Mouse (Mus musculus) ES-E14 (cell line): ENCODE measurements around the gene Eml4.

Source experiments
- CHD2 ChIP-seq: IDR thresholded peaks from 2 replicates; pipeline ENCODE4 v1.6.1; 2014; ENCODE audit warnings: mild to moderate bottlenecking, low read depth, low read length, inconsistent platforms
- HCFC1 ChIP-seq: IDR thresholded peaks from 2 replicates; pipeline ENCODE4 v1.6.1; 2012; ENCODE audit warnings: low read length, inconsistent platforms, borderline replicate concordance; ENCODE audit not compliant: insufficient read depth
- ZC3H11A ChIP-seq: IDR thresholded peaks from 2 replicates; pipeline ENCODE4 v1.6.1; 2012; ENCODE audit warnings: low read depth, mild to moderate bottlenecking, inconsistent platforms, low read length, borderline replicate concordance
- ZNF384 ChIP-seq: IDR thresholded peaks from 2 replicates; pipeline ENCODE4 v1.6.1; 2012; ENCODE audit warnings: low read depth, low read length, inconsistent platforms

DNA sequence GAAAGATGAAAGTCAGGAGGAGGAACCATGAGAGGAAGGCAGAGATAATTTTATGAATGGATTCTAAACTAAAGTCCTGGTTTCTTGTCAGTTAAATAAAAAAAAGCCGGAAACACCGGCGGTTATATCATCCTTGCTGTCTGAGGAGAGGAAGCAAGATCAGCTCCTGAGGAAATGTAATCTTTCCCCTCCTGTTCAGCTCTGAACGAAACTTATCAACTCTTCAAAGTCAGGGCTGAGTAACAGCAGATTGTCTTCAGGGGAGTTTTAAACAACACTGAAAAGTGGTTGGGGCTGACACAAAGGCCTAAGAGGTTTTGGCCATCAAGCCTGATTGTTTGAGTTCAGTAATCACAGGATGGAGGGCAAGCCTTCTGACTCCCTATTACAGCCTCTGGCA, 35.3 kb upstream of the Eml4 start:
- TF ChIP-seq CHD2 (no peak), HCFC1 (no peak), ZC3H11A (no peak), ZNF384 (no peak)
